ENCODE assay signal across 19 mouse cellular contexts in the genomic region with DNA sequence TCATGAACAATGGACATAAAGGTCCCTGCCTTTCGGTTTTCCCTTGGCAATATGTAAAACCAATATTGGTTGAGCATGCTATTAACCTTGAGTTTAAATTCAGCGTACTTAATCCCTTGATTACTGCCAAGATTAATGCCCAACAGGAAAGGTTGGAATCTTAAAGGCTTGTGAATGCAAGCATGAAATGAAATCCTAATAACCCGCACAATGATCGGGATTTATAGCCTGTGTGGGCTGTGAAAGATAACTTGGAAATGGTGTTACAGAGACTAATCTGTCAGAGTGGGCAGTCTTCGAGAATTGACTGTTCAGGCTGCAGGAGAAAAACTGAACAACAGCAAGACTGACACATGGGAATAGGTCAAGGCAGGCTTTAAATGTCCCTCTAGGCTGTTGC.
DNase-seq lines count a peak whose midpoint lies in the region; ATAC-seq lines count a peak whose summit lies in the region.
"Had no signal": no experiment of that assay in that cellular context is flagged by ENCODE, and none has a peak within 500 bp of the region (broad histone marks: within the 10 kb centered on the region; RNA-seq: fewer than 3 reads in every experiment).

No protein-coding gene starts in this region.

- WGBS in heart, embryonic 15.5 days: 73% methylated on average over 5 of the region's 5 CpGs
- WGBS in heart, embryonic 11.5 days (ENCODE audit: insufficient replicate concordance): 81% methylated on average over 5 of the region's 5 CpGs
- 62% methylated on average over 5 of the region's 5 CpGs for WGBS in hindbrain, embryonic 12.5 days
- 26% methylated on average over 5 of the region's 5 CpGs for WGBS in midbrain, embryonic 13.5 days
- 27% methylated on average over 5 of the region's 5 CpGs for WGBS in neural tube, embryonic 14.5 days

- no peak for ATAC-seq in heart, embryonic 15.5 days (replicated peaks; ENCODE audit: insufficient number of reproducible peaks, insufficient read depth, low FRiP score, low read depth)
- ATAC-seq in heart, embryonic 11.5 days (replicated peaks; ENCODE audit: insufficient number of reproducible peaks, low FRiP score, low TSS enrichment): no peak
- peak; percentile 23; the same call in 1 of the 2 replicates for ATAC-seq in hindbrain, embryonic 12.5 days (ENCODE audit: low FRiP score)
- no peak for ATAC-seq in midbrain, embryonic 13.5 days
- peak; percentile 26 for ATAC-seq in neural tube, embryonic 14.5 days (ENCODE audit: low read depth)
- ATAC-seq: intestine, postnatal 0 days had no signal

- DNase-seq in embryo, embryonic 10 days (ENCODE audit: low spot score): no peak
- no peak for DNase-seq in embryo, embryonic 10.5 days (ENCODE audit: low spot score)
- DNase-seq: cerebellum, adult 11 months; cerebellum, postnatal 14 days; liver, embryonic 13.5 days; retina, postnatal 1 day had no signal

- peaks cover 5% of the 10 kb centered on the region; the same call in 1 of the 2 replicates for H3K36me3 ChIP-seq in heart, embryonic 15.5 days
- H3K36me3 ChIP-seq in heart, embryonic 11.5 days (ENCODE audit: control insufficient read depth, insufficient read depth, low read length): 0 out of 2 replicates have a peak, but pooled peaks cover 2% of the 10 kb centered on the region
- no peaks in the 10 kb centered on the region; the same call in none of the 2 replicates for H3K36me3 ChIP-seq in hindbrain, embryonic 12.5 days
- peaks cover 17% of the 10 kb centered on the region for H3K36me3 ChIP-seq in midbrain, embryonic 13.5 days
- no peaks in the 10 kb centered on the region for H3K36me3 ChIP-seq in neural tube, embryonic 14.5 days (ENCODE audit: control insufficient read depth, insufficient read depth, low read length)
- H3K36me3 ChIP-seq: embryonic facial prominence, embryonic 15.5 days; liver, embryonic 13.5 days; lung, embryonic 15.5 days had no signal

- no peak overlapping the region for H3K4me2 ChIP-seq in heart, embryonic 15.5 days
- no peak overlapping the region for H3K4me2 ChIP-seq in heart, embryonic 11.5 days
- no peak overlapping the region for H3K4me2 ChIP-seq in hindbrain, embryonic 12.5 days (replicated peaks)
- H3K4me2 ChIP-seq in midbrain, embryonic 13.5 days (replicated peaks): no peak overlapping the region
- no peak overlapping the region for H3K4me2 ChIP-seq in neural tube, embryonic 14.5 days (ENCODE audit: low read depth, low read length)
- H3K4me2 ChIP-seq: embryonic facial prominence, embryonic 15.5 days; forebrain, embryonic 12.5 days; kidney, embryonic 15.5 days; limb, embryonic 13.5 days; liver, embryonic 13.5 days; lung, embryonic 15.5 days had no signal

- no peak overlapping the region for H3K9ac ChIP-seq in heart, embryonic 15.5 days
- no peak overlapping the region for H3K9ac ChIP-seq in heart, embryonic 11.5 days (ENCODE audit: low read depth, low read length)
- H3K9ac ChIP-seq in hindbrain, embryonic 12.5 days: no peak overlapping the region
- H3K9ac ChIP-seq in midbrain, embryonic 13.5 days (replicated peaks): no peak overlapping the region
- H3K9ac ChIP-seq in neural tube, embryonic 14.5 days (replicated peaks; ENCODE audit: low read depth, low read length): no peak overlapping the region
- H3K9ac ChIP-seq: embryonic facial prominence, embryonic 15.5 days; forebrain, embryonic 12.5 days; kidney, embryonic 15.5 days; limb, embryonic 13.5 days; liver, embryonic 13.5 days; lung, embryonic 15.5 days had no signal

- H3K27me3 ChIP-seq in heart, embryonic 15.5 days: no peaks in the 10 kb centered on the region
- H3K27me3 ChIP-seq in heart, embryonic 11.5 days (ENCODE audit: control insufficient read depth, insufficient read depth, low read length): no peaks in the 10 kb centered on the region
- H3K27me3 ChIP-seq in hindbrain, embryonic 12.5 days: no peaks in the 10 kb centered on the region
- no peaks in the 10 kb centered on the region for H3K27me3 ChIP-seq in midbrain, embryonic 13.5 days
- no peaks in the 10 kb centered on the region for H3K27me3 ChIP-seq in neural tube, embryonic 14.5 days (ENCODE audit: control insufficient read depth, insufficient read depth, low read length)
- H3K27me3 ChIP-seq: CH12.LX; embryonic facial prominence, embryonic 15.5 days; forebrain, embryonic 12.5 days; kidney, embryonic 15.5 days; limb, embryonic 13.5 days; liver, embryonic 13.5 days; lung, embryonic 15.5 days had no signal

- no peak overlapping the region for H3K4me3 ChIP-seq in heart, embryonic 15.5 days
- no peak overlapping the region for H3K4me3 ChIP-seq in heart, embryonic 11.5 days (ENCODE audit: low read depth, low read length)
- H3K4me3 ChIP-seq in hindbrain, embryonic 12.5 days: no peak overlapping the region
- H3K4me3 ChIP-seq in midbrain, embryonic 13.5 days (replicated peaks): no peak overlapping the region
- no peak overlapping the region for H3K4me3 ChIP-seq in neural tube, embryonic 14.5 days (ENCODE audit: low read depth, low read length)
- H3K4me3 ChIP-seq: embryonic facial prominence, embryonic 15.5 days; forebrain, embryonic 12.5 days; kidney, embryonic 15.5 days; limb, embryonic 13.5 days; liver, embryonic 13.5 days; lung, embryonic 15.5 days had no signal

- H3K4me1 ChIP-seq in heart, embryonic 15.5 days (replicated peaks): peaks cover 11% of the 10 kb centered on the region
- H3K4me1 ChIP-seq in heart, embryonic 11.5 days (ENCODE audit: control insufficient read depth, insufficient read depth, low read length): no peaks in the 10 kb centered on the region
- peaks cover 17% of the 10 kb centered on the region for H3K4me1 ChIP-seq in hindbrain, embryonic 12.5 days
- H3K4me1 ChIP-seq in midbrain, embryonic 13.5 days (replicated peaks): peaks cover 21% of the 10 kb centered on the region
- peaks cover 15% of the 10 kb centered on the region for H3K4me1 ChIP-seq in neural tube, embryonic 14.5 days (ENCODE audit: control insufficient read depth, insufficient read depth, low read length)
- H3K4me1 ChIP-seq: liver, embryonic 13.5 days; lung, embryonic 15.5 days had no signal

- no peaks in the 10 kb centered on the region for H3K9me3 ChIP-seq in heart, embryonic 15.5 days (replicated peaks)
- H3K9me3 ChIP-seq in heart, embryonic 11.5 days (replicated peaks; ENCODE audit: control insufficient read depth, low read length): no peaks in the 10 kb centered on the region
- H3K9me3 ChIP-seq in hindbrain, embryonic 12.5 days (replicated peaks): no peaks in the 10 kb centered on the region
- no peaks in the 10 kb centered on the region for H3K9me3 ChIP-seq in midbrain, embryonic 13.5 days
- H3K9me3 ChIP-seq in neural tube, embryonic 14.5 days (ENCODE audit: control insufficient read depth, low read length): no peaks in the 10 kb centered on the region
- H3K9me3 ChIP-seq: embryonic facial prominence, embryonic 15.5 days; forebrain, embryonic 12.5 days; kidney, embryonic 15.5 days; limb, embryonic 13.5 days; liver, embryonic 13.5 days; lung, embryonic 15.5 days had no signal

- 0 out of 2 replicates have a peak overlapping the region, but pooled peaks have one; percentile 4 for H3K27ac ChIP-seq in heart, embryonic 15.5 days
- H3K27ac ChIP-seq in heart, embryonic 11.5 days (ENCODE audit: low read depth, low read length): no peak overlapping the region
- peak overlapping the region; percentile 60 for H3K27ac ChIP-seq in hindbrain, embryonic 12.5 days
- peak overlapping the region; percentile 59 for H3K27ac ChIP-seq in midbrain, embryonic 13.5 days
- H3K27ac ChIP-seq in neural tube, embryonic 14.5 days (ENCODE audit: low read depth, low read length): peak overlapping the region; percentile 76
- H3K27ac ChIP-seq: embryonic facial prominence, embryonic 15.5 days; forebrain, embryonic 12.5 days; kidney, embryonic 15.5 days; limb, embryonic 13.5 days; liver, embryonic 13.5 days; lung, embryonic 15.5 days; stomach, postnatal 0 days had no signal

Comparison
In these comparisons a context has a peak if more than half of its experiments do, and no peak if none do; other contexts are left out.
1. ATAC-seq: peak in hindbrain, embryonic 12.5 days (single experiment) and neural tube, embryonic 14.5 days (single experiment); none in heart, embryonic 15.5 days (single experiment), heart, embryonic 11.5 days (single experiment) and midbrain, embryonic 13.5 days (single experiment).